In genomic region chr4:120649369-120650207, GRCm38 (mm10) we compare ENCODE assay signal across 8 mouse cellular contexts. TPM values are rescaled to one million over a fixed set of nuclear protein-coding genes. Genes with fewer than 3 reads are reported as not detected.
DNase-seq lines count a peak whose midpoint lies in the region; ATAC-seq and TF ChIP-seq lines count a peak whose summit lies in the region.

No protein-coding gene starts in this region.

- H3K9me3 ChIP-seq in heart, embryonic 12.5 days (replicated peaks), result no peaks in the 10 kb centered on the region; the same call in 1 of the 2 replicates
- H3K9me3 ChIP-seq in embryonic facial prominence, embryonic 11.5 days (replicated peaks; ENCODE audit: control insufficient read depth, low read length), result no peaks in the 10 kb centered on the region
- H3K9me3 ChIP-seq in hindbrain, embryonic 10.5 days, result 0 out of 2 replicates have a peak, but pooled peaks cover 4% of the 10 kb centered on the region
- no peaks in the 10 kb centered on the region for H3K9me3 ChIP-seq in limb, embryonic 14.5 days (ENCODE audit: control insufficient read depth, low read length)

- H3K9ac ChIP-seq in heart, embryonic 12.5 days, result peak overlapping the region; percentile 70
- peak overlapping the region; percentile 39; the same call in 1 of the 2 replicates for H3K9ac ChIP-seq in embryonic facial prominence, embryonic 11.5 days (replicated peaks; ENCODE audit: low read length)
- H3K9ac ChIP-seq in limb, embryonic 14.5 days (ENCODE audit: low read depth, low read length, severe bottlenecking), result peak overlapping the region; percentile 48; the same call in 1 of the 2 replicates

- no peak overlapping the region for H3K27ac ChIP-seq in heart, embryonic 12.5 days (ENCODE audit: poor library complexity, severe bottlenecking)
- H3K27ac ChIP-seq in embryonic facial prominence, embryonic 11.5 days (replicated peaks; ENCODE audit: low read depth, low read length), result no peak overlapping the region
- H3K27ac ChIP-seq in hindbrain, embryonic 10.5 days, result peak overlapping the region; percentile 83
- no peak overlapping the region for H3K27ac ChIP-seq in limb, embryonic 14.5 days (replicated peaks; ENCODE audit: low read depth, low read length)
- H3K27ac ChIP-seq in olfactory bulb, adult 2 months (ENCODE audit: insufficient read depth, low read depth, low read length), result peak overlapping the region; percentile 9; the same call in 1 of the 2 replicates

- WGBS in heart, embryonic 12.5 days, result 4% methylated on average over 53 of the region's 55 CpGs
- WGBS in embryonic facial prominence, embryonic 11.5 days, result 5% methylated on average over 53 of the region's 55 CpGs
- WGBS in hindbrain, embryonic 10.5 days, result 4% methylated on average over 54 of the region's 55 CpGs
- 6% methylated on average over 47 of the region's 55 CpGs for WGBS in limb, embryonic 14.5 days
- 4% methylated on average over 54 of the region's 55 CpGs for WGBS in olfactory bulb, adult 2 months

- H3K4me2 ChIP-seq in heart, embryonic 12.5 days, result peak overlapping the region; percentile 92
- H3K4me2 ChIP-seq in embryonic facial prominence, embryonic 11.5 days (ENCODE audit: low read depth, low read length), result peak overlapping the region; percentile 89
- peak overlapping the region; percentile 67 for H3K4me2 ChIP-seq in limb, embryonic 14.5 days (replicated peaks; ENCODE audit: low read depth, low read length, severe bottlenecking)

- H3K36me3 ChIP-seq in heart, embryonic 12.5 days, result no peaks in the 10 kb centered on the region
- no peaks in the 10 kb centered on the region for H3K36me3 ChIP-seq in embryonic facial prominence, embryonic 11.5 days (replicated peaks; ENCODE audit: control insufficient read depth, insufficient read depth, low read depth, low read length)
- H3K36me3 ChIP-seq in hindbrain, embryonic 10.5 days, result no peaks in the 10 kb centered on the region
- no peaks in the 10 kb centered on the region for H3K36me3 ChIP-seq in limb, embryonic 14.5 days (ENCODE audit: control insufficient read depth, insufficient read depth, low read length)

- TF ChIP-seq POLR2A in limb, embryonic 14.5 days (IDR thresholded peaks at IDR 0.05; ENCODE audit: borderline replicate concordance, extremely low read depth, insufficient read depth, insufficient read length), result no peak
- TF ChIP-seq POLR2A in olfactory bulb, adult 2 months (IDR thresholded peaks at IDR 0.05; ENCODE audit: insufficient read depth, low read depth, low read length), result peak; percentile 27; the same call in 1 of the 2 replicates

- peaks cover 8% of the 10 kb centered on the region for H3K4me1 ChIP-seq in heart, embryonic 12.5 days (replicated peaks)
- H3K4me1 ChIP-seq in embryonic facial prominence, embryonic 11.5 days (ENCODE audit: control insufficient read depth, insufficient read depth, low read length), result peaks cover 4% of the 10 kb centered on the region; the same call in 1 of the 2 replicates
- H3K4me1 ChIP-seq in hindbrain, embryonic 10.5 days (replicated peaks), result peaks cover 21% of the 10 kb centered on the region
- 0 out of 2 replicates have a peak, but pooled peaks cover 3% of the 10 kb centered on the region for H3K4me1 ChIP-seq in limb, embryonic 14.5 days (ENCODE audit: control insufficient read depth, insufficient read depth, low read length)
- peaks cover 8% of the 10 kb centered on the region for H3K4me1 ChIP-seq in olfactory bulb, adult 2 months (ENCODE audit: control insufficient read depth, insufficient read depth, low read length)

- no peak for DNase-seq in heart, adult 18-20 months
- DNase-seq in R1 (ENCODE audit: low read depth, low spot score), result peak; percentile 14
- peak; percentile 44 for DNase-seq in embryonic facial prominence, embryonic 11.5 days (ENCODE audit: low spot score)
- peak; percentile 54 for DNase-seq in hindbrain, embryonic 10.5 days (ENCODE audit: low spot score)
- no peak for DNase-seq in limb, embryonic 14.5 days (ENCODE audit: low spot score)
- no peak for DNase-seq in urinary bladder, postnatal 36 days (ENCODE audit: low spot score in 2 of 2)

- peak; percentile 85 for ATAC-seq in heart, embryonic 12.5 days (ENCODE audit: insufficient number of reproducible peaks, low FRiP score)
- ATAC-seq in embryonic facial prominence, embryonic 11.5 days (replicated peaks; ENCODE audit: insufficient number of reproducible peaks, low FRiP score, low TSS enrichment, low read depth), result peak; percentile 64
- 0 out of 2 replicates have a peak, but pooled peaks have one; percentile 34 for ATAC-seq in limb, embryonic 14.5 days (ENCODE audit: low FRiP score, low read depth)

- peaks cover 50% of the 10 kb centered on the region for H3K27me3 ChIP-seq in heart, embryonic 12.5 days (replicated peaks)
- peaks cover 24% of the 10 kb centered on the region for H3K27me3 ChIP-seq in embryonic facial prominence, embryonic 11.5 days (ENCODE audit: control insufficient read depth, insufficient read depth, low read length)
- peaks cover 67% of the 10 kb centered on the region for H3K27me3 ChIP-seq in hindbrain, embryonic 10.5 days (ENCODE audit: insufficient read depth, poor library complexity, severe bottlenecking)
- H3K27me3 ChIP-seq in limb, embryonic 14.5 days (ENCODE audit: control insufficient read depth, insufficient read depth, low read length), result peaks cover 36% of the 10 kb centered on the region

- no peak for TF ChIP-seq CTCF in olfactory bulb, adult 2 months (IDR thresholded peaks at IDR 0.05; ENCODE audit: insufficient read depth, low read depth, low read length)

- H3K4me3 ChIP-seq in heart, embryonic 12.5 days, result peak overlapping the region; percentile 55
- H3K4me3 ChIP-seq in embryonic facial prominence, embryonic 11.5 days (ENCODE audit: low read depth, low read length), result peak overlapping the region; percentile 44
- H3K4me3 ChIP-seq in hindbrain, embryonic 10.5 days, result peak overlapping the region; percentile 65
- peak overlapping the region; percentile 39 for H3K4me3 ChIP-seq in limb, embryonic 14.5 days (replicated peaks; ENCODE audit: low read length)
- peak overlapping the region; percentile 73 for H3K4me3 ChIP-seq in olfactory bulb, adult 2 months (ENCODE audit: insufficient read depth, low read depth, low read length)

RNA-seq across cellular contexts. Expression of gene Cited4, which starts 16.8 kb away (rescaled TPM):
- 41.2 and 43.6 TPM in 2 replicates for polyA plus RNA-seq in heart, embryonic 12.5 days (2016; fragmentation: Nextera tagmentation; extraction: Ambion mirVana)
- 10 to 100 TPM; 35.6 to 51.5 TPM for total RNA-seq in heart, adult 18-20 months (2021)
- 7.1 and 7.6 TPM in 2 replicates for polyA plus RNA-seq in embryonic facial prominence, embryonic 11.5 days (2014; fragmentation: Nextera tagmentation; extraction: Ambion mirVana)
- 16.5 and 17.3 TPM in 2 replicates for polyA plus RNA-seq in hindbrain, embryonic 10.5 days (2016; fragmentation: Nextera tagmentation; extraction: Ambion mirVana)
- 2.7 and 3.4 TPM in 2 replicates for polyA plus RNA-seq in limb, embryonic 14.5 days (2012; rRNA removed)
- polyA plus RNA-seq in limb, embryonic 14.5 days (2014; fragmentation: Nextera tagmentation; extraction: Ambion mirVana), result 3.9 and 4.1 TPM in 2 replicates
- polyA plus RNA-seq in olfactory bulb, adult 2 months (2012; ENCODE audit: insufficient read depth, insufficient read length, low replicate concordance, missing spikeins), result not detected in 2 replicates

Comparison
In these comparisons a context has a peak if more than half of its experiments do, and no peak if none do; other contexts are left out.
1. ATAC-seq: peak in every context shown above with its lines; median percentile 85 in heart, embryonic 12.5 days; 64 in embryonic facial prominence, embryonic 11.5 days; 34 in limb, embryonic 14.5 days.
2. H3K27ac ChIP-seq: peak in hindbrain, embryonic 10.5 days (single experiment) and olfactory bulb, adult 2 months (single experiment); none in heart, embryonic 12.5 days (single experiment), embryonic facial prominence, embryonic 11.5 days (single experiment) and limb, embryonic 14.5 days (single experiment).
3. DNase-seq: peak in R1 (single experiment), embryonic facial prominence, embryonic 11.5 days (single experiment) and hindbrain, embryonic 10.5 days (single experiment); none in heart, adult 18-20 months (0 of 2), limb, embryonic 14.5 days (single experiment) and urinary bladder, postnatal 36 days (0 of 2).
4. Peak in every context shown above with its lines, with median percentiles within 50 percentile points of each other: H3K4me2 ChIP-seq, H3K4me3 ChIP-seq and H3K9ac ChIP-seq.